Mouse (Mus musculus): ENCODE data around the gene Ogg1. TPM values are rescaled to one million over a fixed set of nuclear protein-coding genes. Genes with fewer than 3 reads are reported as not detected.

Gene Ogg1
- 13.9 and 21.9 TPM in 2 replicates for polyA plus RNA-seq (2012; ENCODE audit: insufficient read depth, low replicate concordance)

- Histone ChIP-seq H3K4me1 (peaks cover 62% of the 10 kb centered on the region), H3K9me3 (no peaks in the 10 kb centered on the region), H3K4me3 (replicated peaks) (peak within 1 kb of the TSS; percentile 96), H3K36me3 (replicated peaks; ENCODE audit: low read length) (peaks cover 70% of the 10 kb centered on the region), H3K27me3 (replicated peaks) (no peaks in the 10 kb centered on the region)
- TF ChIP-seq GATA1 (IDR thresholded peaks at IDR 0.05; ENCODE audit: borderline replicate concordance, low read length), result no peak
- TF ChIP-seq FLI1 (IDR thresholded peaks at IDR 0.05; ENCODE audit: low read length), result peak; percentile 87; the same call in 1 of the 2 replicates
Observed at GRCm38 (mm10) chr6:113326533-113327315, at the start of gene Ogg1. Gene Ogg1 (plus strand): TSS chr6:113326972.

DNA sequence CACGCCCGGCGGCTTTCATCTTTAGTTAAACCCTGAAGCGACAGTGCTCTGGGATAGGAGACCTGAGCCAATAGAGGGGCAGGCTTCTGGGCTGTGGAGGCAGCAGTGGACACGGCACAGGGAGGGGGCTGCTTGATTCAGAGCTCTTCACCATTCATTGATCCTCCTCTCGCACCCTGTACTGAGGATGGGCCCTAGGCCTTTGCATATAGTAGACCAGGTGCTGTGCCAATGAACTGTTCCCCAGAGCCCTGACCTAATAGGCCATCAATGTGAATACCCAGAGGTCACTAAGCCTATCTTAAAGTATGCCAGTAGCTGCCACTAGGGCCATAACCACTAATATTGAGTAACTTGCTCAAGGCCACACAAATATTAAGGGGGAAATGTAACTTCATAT, 45.1 kb upstream of the Ogg1 start:
- no peak overlapping the region for H3K4me3 ChIP-seq (replicated peaks)
- H3K4me1 ChIP-seq, result peaks cover 26% of the 10 kb centered on the region
- TF ChIP-seq FLI1 (IDR thresholded peaks at IDR 0.05; ENCODE audit: low read length) (no peak), GATA1 (IDR thresholded peaks at IDR 0.05; ENCODE audit: borderline replicate concordance, low read length) (no peak)
- H3K27me3 ChIP-seq (replicated peaks), result peaks cover 38% of the 10 kb centered on the region
- H3K36me3 ChIP-seq (replicated peaks; ENCODE audit: low read length), result peaks cover 47% of the 10 kb centered on the region
- H3K9me3 ChIP-seq, result no peaks in the 10 kb centered on the region

GRCm38 (mm10) chr6:113282101-113282802, 44.5 kb upstream of the Ogg1 start, which contains the start of gene Cpne9:
Gene Cpne9 (plus strand): TSS chr6:113282307.
- TF ChIP-seq FLI1 (IDR thresholded peaks at IDR 0.05; ENCODE audit: low read length), result no peak
- no peak for TF ChIP-seq GATA1 (IDR thresholded peaks at IDR 0.05; ENCODE audit: borderline replicate concordance, low read length)
- Histone ChIP-seq H3K36me3 (replicated peaks; ENCODE audit: low read length) (peaks cover 41% of the 10 kb centered on the region), H3K4me3 (replicated peaks) (no peak within 1 kb of the TSS), H3K4me1 (peaks cover 29% of the 10 kb centered on the region), H3K9me3 (no peaks in the 10 kb centered on the region), H3K27me3 (replicated peaks) (peaks cover 42% of the 10 kb centered on the region)

- TF ChIP-seq FLI1 (IDR thresholded peaks at IDR 0.05; ENCODE audit: low read length), result no peak
- TF ChIP-seq GATA1 (IDR thresholded peaks at IDR 0.05; ENCODE audit: borderline replicate concordance, low read length), result no peak
- Histone ChIP-seq H3K27me3 (replicated peaks) (peaks cover 47% of the 10 kb centered on the region), H3K4me3 (replicated peaks) (no peak overlapping the region), H3K9me3 (no peaks in the 10 kb centered on the region), H3K4me1 (peaks cover 33% of the 10 kb centered on the region), H3K36me3 (replicated peaks; ENCODE audit: low read length) (peaks cover 34% of the 10 kb centered on the region)
Observed at GRCm38 (mm10) chr6:113282969-113283368, 43.8 kb upstream of the Ogg1 start.

DNA sequence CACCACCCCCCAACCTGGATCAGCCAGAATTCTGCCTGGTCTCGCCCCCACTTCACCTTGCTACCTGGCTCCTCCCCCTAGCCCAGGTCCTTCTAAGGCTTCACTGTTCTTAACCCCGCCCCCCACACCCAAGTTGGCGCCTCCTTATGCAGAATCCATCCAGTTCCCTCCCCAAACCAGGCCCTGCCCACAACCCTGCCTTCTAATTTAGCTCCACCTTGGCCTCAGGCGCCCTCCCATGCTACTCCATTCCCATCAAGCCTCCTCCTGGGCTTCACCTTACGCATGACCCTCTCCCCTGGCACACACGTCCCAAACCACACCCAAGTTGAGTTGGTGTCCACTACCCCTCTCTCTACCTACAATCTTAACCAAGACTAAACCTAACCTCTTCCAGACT, 43.3 kb upstream of the Ogg1 start:
- H3K4me1 ChIP-seq, result peaks cover 33% of the 10 kb centered on the region
- peaks cover 29% of the 10 kb centered on the region for H3K36me3 ChIP-seq (replicated peaks; ENCODE audit: low read length)
- peaks cover 51% of the 10 kb centered on the region for H3K27me3 ChIP-seq (replicated peaks)
- TF ChIP-seq FLI1 (IDR thresholded peaks at IDR 0.05; ENCODE audit: low read length) (no peak), GATA1 (IDR thresholded peaks at IDR 0.05; ENCODE audit: borderline replicate concordance, low read length) (no peak)
- H3K9me3 ChIP-seq, result no peaks in the 10 kb centered on the region
- H3K4me3 ChIP-seq (replicated peaks), result no peak overlapping the region

GRCm38 (mm10) chr6:113284931-113285330, 41.8 kb upstream of the Ogg1 start:
- Histone ChIP-seq H3K27me3 (replicated peaks) (peaks cover 57% of the 10 kb centered on the region), H3K36me3 (replicated peaks; ENCODE audit: low read length) (peaks cover 14% of the 10 kb centered on the region), H3K4me3 (replicated peaks) (no peak overlapping the region), H3K4me1 (peaks cover 33% of the 10 kb centered on the region), H3K9me3 (no peaks in the 10 kb centered on the region)
- no peak for TF ChIP-seq GATA1 (IDR thresholded peaks at IDR 0.05; ENCODE audit: borderline replicate concordance, low read length)
- no peak for TF ChIP-seq FLI1 (IDR thresholded peaks at IDR 0.05; ENCODE audit: low read length)

GRCm38 (mm10) chr6:113286316-113286715, 40.5 kb upstream of the Ogg1 start:
- no peak overlapping the region for H3K4me3 ChIP-seq (replicated peaks)
- H3K4me1 ChIP-seq, result peaks cover 33% of the 10 kb centered on the region
- H3K36me3 ChIP-seq (replicated peaks; ENCODE audit: low read length), result peaks cover under 1% of the 10 kb centered on the region
- H3K27me3 ChIP-seq (replicated peaks), result peaks cover 58% of the 10 kb centered on the region
- TF ChIP-seq FLI1 (IDR thresholded peaks at IDR 0.05; ENCODE audit: low read length), result no peak
- TF ChIP-seq GATA1 (IDR thresholded peaks at IDR 0.05; ENCODE audit: borderline replicate concordance, low read length), result no peak
- H3K9me3 ChIP-seq, result no peaks in the 10 kb centered on the region

DNA sequence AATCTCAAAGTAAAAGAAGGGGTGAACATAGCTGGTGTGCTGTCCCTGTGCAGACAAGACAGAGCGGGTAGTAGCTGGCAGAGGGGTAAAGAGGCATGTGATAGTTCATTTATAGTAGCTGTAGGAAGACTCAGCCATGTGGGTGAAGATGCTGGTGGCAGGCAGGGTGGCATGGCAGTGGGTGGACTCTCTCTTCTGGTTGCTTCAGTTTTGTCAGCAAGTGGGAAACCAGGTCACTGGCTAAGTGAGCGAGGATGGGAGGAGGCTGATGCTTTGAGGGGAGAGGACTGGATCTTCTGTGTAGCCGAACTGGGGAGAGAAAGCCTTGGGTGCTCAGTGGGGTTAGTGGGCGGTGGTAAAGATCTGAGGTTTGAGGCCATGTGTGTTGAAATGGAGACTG, 39.5 kb upstream of the Ogg1 start:
- H3K4me3 ChIP-seq (replicated peaks), result no peak overlapping the region
- H3K9me3 ChIP-seq, result no peaks in the 10 kb centered on the region
- peaks cover 29% of the 10 kb centered on the region for H3K4me1 ChIP-seq
- TF ChIP-seq GATA1 (IDR thresholded peaks at IDR 0.05; ENCODE audit: borderline replicate concordance, low read length) (no peak), FLI1 (IDR thresholded peaks at IDR 0.05; ENCODE audit: low read length) (no peak)
- H3K27me3 ChIP-seq (replicated peaks), result peaks cover 57% of the 10 kb centered on the region
- H3K36me3 ChIP-seq (replicated peaks; ENCODE audit: low read length), result no peaks in the 10 kb centered on the region

- no peaks in the 10 kb centered on the region for H3K9me3 ChIP-seq
- peaks cover 21% of the 10 kb centered on the region for H3K4me1 ChIP-seq
- peaks cover 39% of the 10 kb centered on the region for H3K27me3 ChIP-seq (replicated peaks)
- no peak overlapping the region for H3K4me3 ChIP-seq (replicated peaks)
- H3K36me3 ChIP-seq (replicated peaks; ENCODE audit: low read length), result no peaks in the 10 kb centered on the region
- no peak for TF ChIP-seq FLI1 (IDR thresholded peaks at IDR 0.05; ENCODE audit: low read length)
- no peak for TF ChIP-seq GATA1 (IDR thresholded peaks at IDR 0.05; ENCODE audit: borderline replicate concordance, low read length)
Observed at GRCm38 (mm10) chr6:113289346-113289745, 37.4 kb upstream of the Ogg1 start.

DNA sequence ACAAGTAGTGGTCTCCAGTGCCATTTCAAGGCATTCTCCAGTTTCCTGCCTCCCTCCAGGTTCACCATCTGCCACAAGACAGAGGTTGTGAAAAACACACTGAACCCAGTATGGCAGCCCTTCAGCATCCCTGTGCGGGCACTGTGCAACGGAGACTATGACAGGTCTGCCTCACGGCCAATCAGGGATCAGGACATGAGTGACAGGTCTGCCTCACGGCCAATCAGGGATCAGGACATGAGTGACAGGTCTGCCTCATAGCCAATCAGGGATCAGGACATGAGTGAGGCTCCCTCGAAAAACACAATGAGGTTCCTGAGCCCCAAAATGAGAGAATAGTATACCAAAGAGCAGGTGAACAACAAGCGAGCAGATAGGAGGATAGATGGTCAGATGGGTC, 36.4 kb upstream of the Ogg1 start:
- H3K9me3 ChIP-seq, result no peaks in the 10 kb centered on the region
- no peaks in the 10 kb centered on the region for H3K36me3 ChIP-seq (replicated peaks; ENCODE audit: low read length)
- peaks cover 36% of the 10 kb centered on the region for H3K27me3 ChIP-seq (replicated peaks)
- peaks cover 21% of the 10 kb centered on the region for H3K4me1 ChIP-seq
- TF ChIP-seq FLI1 (IDR thresholded peaks at IDR 0.05; ENCODE audit: low read length) (no peak), GATA1 (IDR thresholded peaks at IDR 0.05; ENCODE audit: borderline replicate concordance, low read length) (no peak)
- H3K4me3 ChIP-seq (replicated peaks), result no peak overlapping the region
